Comparison of ENCODE assay signal across 28 mouse cellular contexts in the genomic region with DNA sequence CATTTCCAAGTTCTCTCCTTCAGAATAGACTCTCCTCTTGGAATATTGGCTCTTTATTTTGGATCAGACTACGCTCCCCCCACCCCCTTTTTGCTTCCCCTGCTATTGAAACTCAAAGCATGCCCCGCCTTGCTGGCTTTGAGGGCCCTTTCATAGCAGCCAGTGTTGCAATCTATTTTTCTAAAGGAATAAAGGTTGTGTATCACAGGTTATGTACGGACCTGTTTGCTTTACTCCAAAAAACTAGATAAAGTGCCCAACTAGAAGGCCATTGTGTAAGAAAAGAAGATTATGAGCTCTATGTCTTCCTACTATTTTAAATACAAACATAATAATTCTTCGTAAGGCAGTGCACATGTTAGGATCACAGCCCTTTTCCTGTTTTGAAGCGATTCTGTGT. TPM values are rescaled to one million over a fixed set of nuclear protein-coding genes. Genes with fewer than 3 reads are reported as not detected.
"Had no signal": no experiment of that assay in that cellular context is flagged by ENCODE, and none has a peak within 500 bp of the region (broad histone marks: within the 10 kb centered on the region; RNA-seq: fewer than 3 reads in every experiment).

No protein-coding gene starts in this region.

- ATAC-seq: forebrain, embryonic 13.5 days; forebrain, embryonic 14.5 days; forebrain, embryonic 15.5 days; forebrain, embryonic 16.5 days; forebrain, postnatal 0 days had no signal

- H3K4me3 ChIP-seq: embryonic facial prominence, embryonic 10.5 days; embryonic facial prominence, embryonic 12.5 days; embryonic facial prominence, embryonic 13.5 days; embryonic facial prominence, embryonic 15.5 days; erythroblast, embryonic 14.5 days; forebrain, embryonic 10.5 days; forebrain, embryonic 12.5 days; forebrain, embryonic 13.5 days; forebrain, embryonic 15.5 days; heart, adult 2 months had no signal

- DNase-seq: cerebellum, adult 18-20 months; cerebellum, adult 2 months; cerebellum, adult 8-10 months; cerebellum, adult 9-10 months; cerebellum, adult 9-11 months; cerebellum, postnatal 10 days; cerebellum, postnatal 14 days; cerebellum, postnatal 25 days; cerebellum, postnatal 36 days; embryo, embryonic 11 days; forebrain, postnatal 0 days; gastrocnemius, postnatal 10 days; gastrocnemius, postnatal 14 days; gastrocnemius, postnatal 36 days; heart, adult 11 months; heart, adult 18-20 months; heart, adult 2 months had no signal

- H3K4me2 ChIP-seq: embryonic facial prominence, embryonic 12.5 days; embryonic facial prominence, embryonic 13.5 days; embryonic facial prominence, embryonic 15.5 days; forebrain, embryonic 12.5 days; forebrain, embryonic 13.5 days; forebrain, embryonic 15.5 days had no signal

- H3K27me3 ChIP-seq: embryonic facial prominence, embryonic 15.5 days; forebrain, embryonic 15.5 days had no signal

- H3K4me1 ChIP-seq: embryonic facial prominence, embryonic 12.5 days; embryonic facial prominence, embryonic 13.5 days had no signal

- H3K9me3 ChIP-seq: embryonic facial prominence, embryonic 10.5 days; embryonic facial prominence, embryonic 12.5 days; embryonic facial prominence, embryonic 13.5 days; embryonic facial prominence, embryonic 15.5 days; forebrain, embryonic 10.5 days; forebrain, embryonic 12.5 days; forebrain, embryonic 13.5 days; forebrain, embryonic 15.5 days had no signal

- H3K9ac ChIP-seq: embryonic facial prominence, embryonic 12.5 days; embryonic facial prominence, embryonic 13.5 days; embryonic facial prominence, embryonic 15.5 days; forebrain, embryonic 12.5 days; forebrain, embryonic 13.5 days; forebrain, embryonic 15.5 days; forebrain, postnatal 0 days had no signal

- H3K36me3 ChIP-seq: embryonic facial prominence, embryonic 10.5 days; embryonic facial prominence, embryonic 12.5 days; embryonic facial prominence, embryonic 13.5 days; embryonic facial prominence, embryonic 15.5 days; forebrain, embryonic 10.5 days; forebrain, embryonic 12.5 days; forebrain, embryonic 15.5 days had no signal

- H3K27ac ChIP-seq: embryonic facial prominence, embryonic 10.5 days; embryonic facial prominence, embryonic 12.5 days; embryonic facial prominence, embryonic 13.5 days; embryonic facial prominence, embryonic 15.5 days; forebrain, embryonic 10.5 days; forebrain, embryonic 12.5 days; forebrain, embryonic 13.5 days; forebrain, embryonic 15.5 days; heart, adult 2 months had no signal

RNA-seq across cellular contexts. Expression of gene Met, which starts 5.4 kb away (rescaled TPM):
- polyA plus RNA-seq: erythroblast, embryonic 14.5 days had no signal
